Mouse (Mus musculus) G1E-ER4 (cell line): ENCODE results near the gene Ppp1r18. TPM values are rescaled to one million over a fixed set of nuclear protein-coding genes. Genes with fewer than 3 reads are reported as not detected.

Experiments used
- GATA1 ChIP-seq: IDR thresholded peaks from one replicate; pipeline ENCODE4 v1.8.0; 2012; ENCODE audit warnings: low read length, inconsistent platforms
- polyA plus RNA-seq: library from polyadenylated mRNA; stranded (reverse); fragments of >175 nt; gene quantifications from 2 replicates; pipeline ENCODE4 v1.2.3, GENCODE M21; 2012

Gene Ppp1r18
- polyA plus RNA-seq, 1 experiment = 37.7 TPM

- no peak for TF ChIP-seq GATA1
Observed at GRCm38 (mm10) chr17:35879245-35880057, 14.1 kb downstream of the Ppp1r18 start, which contains the start of gene Dhx16. Gene Dhx16 (plus strand): TSS chr17:35879819.

- no peak for TF ChIP-seq GATA1
Observed at GRCm38 (mm10) chr17:35882924-35883323, 17.5 kb downstream of the Ppp1r18 start.

- no peak for TF ChIP-seq GATA1
Observed at GRCm38 (mm10) chr17:35883777-35884176, 18.4 kb downstream of the Ppp1r18 start.

- no peak for TF ChIP-seq GATA1
Observed at GRCm38 (mm10) chr17:35887725-35888124, 22.3 kb downstream of the Ppp1r18 start.

GRCm38 (mm10) chr17:35896781-35897643 is 31.6 kb downstream of the Ppp1r18 start, which contains the start of gene 2310061I04Rik:
Gene 2310061I04Rik (minus strand): TSS chr17:35897431.
- TF ChIP-seq GATA1 = no peak

- TF ChIP-seq GATA1 = no peak
Observed at GRCm38 (mm10) chr17:35897644-35898573, 32.5 kb downstream of the Ppp1r18 start.

GRCm38 (mm10) chr17:35900636-35901035 is 35.2 kb downstream of the Ppp1r18 start:
- TF ChIP-seq GATA1 = no peak

GRCm38 (mm10) chr17:35903343-35903991 is 38.1 kb downstream of the Ppp1r18 start:
- no peak for TF ChIP-seq GATA1

- no peak for TF ChIP-seq GATA1
Observed at GRCm38 (mm10) chr17:35903992-35904355, 38.6 kb downstream of the Ppp1r18 start.

GRCm38 (mm10) chr17:35905587-35905986 is 40.2 kb downstream of the Ppp1r18 start:
- TF ChIP-seq GATA1 = no peak

GRCm38 (mm10) chr17:35907609-35908008 is 42.2 kb downstream of the Ppp1r18 start:
- TF ChIP-seq GATA1 = no peak

GRCm38 (mm10) chr17:35909186-35909918 is 44.0 kb downstream of the Ppp1r18 start:
- no peak for TF ChIP-seq GATA1

- no peak for TF ChIP-seq GATA1
Observed at GRCm38 (mm10) chr17:35909919-35910369, 44.6 kb downstream of the Ppp1r18 start, which contains the start of gene Atat1. Gene Atat1 (minus strand): TSS chr17:35910075.

GRCm38 (mm10) chr17:35914975-35915374 is 49.6 kb downstream of the Ppp1r18 start:
- TF ChIP-seq GATA1 = no peak
